Mouse (Mus musculus) embryonic stem cell, embryonic (primary cell): ENCODE results near the gene Trim47.

ENCODE experiments used
- CTCF ChIA-PET, 4 experiments: fragments of 300-600 bp in 2 of 4; fragments of 350-600 bp in 2 of 4; sonication (Branson Sonifier 250); formaldehyde crosslinking; loops; one replicate each; lab custom pipeline; 2022; ENCODE audit warnings: inconsistent platforms in 2 of 4; lab: Charles Lee
- POLR2A ChIA-PET, 4 experiments: fragments of 300-600 bp in 2 of 4; fragments of 350-600 bp in 2 of 4; sonication (Branson Sonifier 250); formaldehyde crosslinking; loops; one replicate each; lab custom pipeline; 2022; ENCODE audit warnings: antibody characterized with exemption in 4 of 4, inconsistent platforms in 1 of 4; lab: Charles Lee

Gene Trim47

DNA sequence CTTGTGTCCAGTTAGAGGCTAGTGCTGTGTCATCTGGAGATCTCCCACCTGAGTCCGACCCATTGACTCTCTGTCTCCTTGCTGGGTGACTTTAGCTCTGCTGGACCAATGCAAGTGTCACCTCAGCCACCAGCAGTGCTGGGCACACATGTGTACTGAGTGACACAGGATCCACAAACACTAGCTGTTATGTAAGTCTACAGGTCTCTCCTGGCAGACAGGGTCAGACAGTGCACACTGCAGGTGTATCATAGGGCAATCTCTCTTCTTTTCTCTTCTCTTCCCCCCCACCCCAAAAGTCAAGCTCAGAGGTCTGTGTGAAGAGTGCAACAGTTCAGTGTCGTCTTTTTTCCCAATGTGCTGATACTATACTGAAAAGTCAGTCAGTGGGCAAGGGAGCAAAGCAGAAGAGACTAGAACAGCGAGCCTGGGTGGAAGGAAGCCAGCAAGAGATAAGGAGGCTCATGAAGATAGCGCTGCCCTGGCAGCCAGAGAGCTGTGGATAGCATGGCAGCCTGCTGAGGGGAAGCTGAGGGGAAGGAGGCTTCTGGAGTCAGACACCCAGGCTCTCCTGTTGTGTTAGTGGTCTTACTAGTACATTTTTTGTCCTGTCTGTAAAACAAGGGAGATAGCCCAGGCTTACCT, 69.7 kb downstream of the Trim47 start:
- ChIA-PET POLR2A (interaction anchor here (0.7 to 8.4 kb wide), 22 partner anchors 8 to 49 kb away, joined by 3 to 81 read pairs (median 4); partner anchors contain the start of gene Unc13d (in 1 of the 4)), CTCF (interaction anchor here in 3 of 4 experiments (0.5 to 1.2 kb wide), 4 partner anchors 19 to 450 kb away, joined by 3 to 6 read pairs (median 3); no protein-coding TSS in a partner anchor)

DNA sequence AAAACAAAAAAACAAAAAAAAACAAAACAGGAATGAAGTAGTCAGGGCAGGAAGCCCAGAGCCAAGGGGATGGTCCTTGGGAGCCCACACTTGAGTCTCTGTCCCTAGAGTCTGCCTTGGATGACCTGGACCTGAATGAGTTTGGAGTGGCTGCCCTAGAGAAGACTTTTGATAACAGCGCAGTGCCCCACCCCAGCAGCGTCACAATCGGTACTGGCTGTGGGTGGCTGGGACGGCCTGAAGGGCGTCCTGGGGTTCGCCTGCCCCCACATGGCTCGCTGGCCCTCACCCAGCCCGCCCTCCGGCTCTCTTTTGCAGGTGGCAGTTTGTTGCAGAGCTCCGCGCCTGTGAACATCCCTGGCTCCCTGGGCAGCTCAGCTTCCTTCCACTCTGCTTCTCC, 71.1 kb downstream of the Trim47 start:
- POLR2A ChIA-PET: interaction anchor here in 2 of 4 experiments (0.5 to 8.4 kb wide), 4 partner anchors 23 to 35 kb away, joined by 3 to 81 read pairs (median 4); no protein-coding TSS in a partner anchor

More for the DNA sequence above, 71.1 kb downstream of the Trim47 start:
- CTCF ChIA-PET: interaction anchor here in 1 of 4 experiments (0.6 to 1.0 kb wide), 2 partner anchors 11 kb away, joined by 3 to 4 read pairs; no protein-coding TSS in a partner anchor
